In the genomic region with DNA sequence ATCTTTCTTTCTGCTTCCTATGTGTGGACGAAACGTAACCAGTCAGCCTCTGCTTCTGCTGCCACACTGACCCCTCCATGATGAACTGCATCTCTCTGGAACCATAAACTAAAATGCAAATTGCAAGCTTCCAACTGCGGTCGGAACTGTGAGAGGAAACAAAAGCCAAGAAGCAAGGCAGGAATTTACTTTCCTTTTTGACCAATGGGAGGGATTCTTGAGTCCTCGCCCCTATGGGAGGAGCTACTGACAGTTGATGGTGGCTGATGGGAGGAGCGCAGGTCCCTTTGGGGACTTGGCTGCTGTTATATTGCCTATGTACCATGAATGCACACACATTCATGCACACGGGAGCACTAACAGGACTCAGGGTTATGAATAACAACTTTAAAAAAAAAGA, we compare ENCODE assay signal across 40 mouse cellular contexts. TPM values are rescaled to one million over a fixed set of nuclear protein-coding genes. Genes with fewer than 3 reads are reported as not detected.
"Had no signal": no experiment of that assay in that cellular context is flagged by ENCODE, and none has a peak within 500 bp of the region (broad histone marks: within the 10 kb centered on the region; RNA-seq: fewer than 3 reads in every experiment).

No protein-coding gene starts in this region.

- H3K4me3 ChIP-seq: limb, embryonic 10.5 days; limb, embryonic 12.5 days; limb, embryonic 13.5 days; limb, embryonic 15.5 days; liver, embryonic 12.5 days; liver, embryonic 13.5 days; liver, embryonic 15.5 days; lung, embryonic 15.5 days; megakaryocyte, embryonic 14.5 days; midbrain, embryonic 10.5 days; midbrain, embryonic 12.5 days; midbrain, embryonic 13.5 days; midbrain, embryonic 15.5 days; myocyte; neural tube, embryonic 12.5 days had no signal

- H3K36me3 ChIP-seq: limb, embryonic 10.5 days; limb, embryonic 12.5 days; limb, embryonic 13.5 days; limb, embryonic 15.5 days; liver, embryonic 12.5 days; liver, embryonic 13.5 days; liver, embryonic 15.5 days; lung, embryonic 15.5 days; midbrain, embryonic 10.5 days; midbrain, embryonic 12.5 days; midbrain, embryonic 13.5 days; midbrain, embryonic 15.5 days; neural tube, embryonic 12.5 days had no signal

- H3K27me3 ChIP-seq: limb, embryonic 12.5 days; limb, embryonic 13.5 days; limb, embryonic 15.5 days; liver, embryonic 12.5 days; liver, embryonic 13.5 days; liver, embryonic 15.5 days; lung, embryonic 15.5 days; megakaryocyte, embryonic 14.5 days; midbrain, embryonic 12.5 days; midbrain, embryonic 13.5 days; midbrain, embryonic 15.5 days; neural tube, embryonic 12.5 days had no signal

- ATAC-seq: liver, embryonic 12.5 days; liver, postnatal 0 days; lung, postnatal 0 days; midbrain, embryonic 13.5 days; midbrain, embryonic 15.5 days; midbrain, embryonic 16.5 days had no signal

- H3K27ac ChIP-seq: limb, embryonic 10.5 days; limb, embryonic 12.5 days; limb, embryonic 13.5 days; limb, embryonic 15.5 days; liver, embryonic 12.5 days; liver, embryonic 13.5 days; liver, embryonic 14.5 days; liver, embryonic 15.5 days; lung, embryonic 15.5 days; macrophage; midbrain, embryonic 10.5 days; midbrain, embryonic 12.5 days; midbrain, embryonic 13.5 days; midbrain, embryonic 15.5 days; neural tube, embryonic 12.5 days had no signal

- H3K4me2 ChIP-seq: limb, embryonic 12.5 days; limb, embryonic 13.5 days; limb, embryonic 15.5 days; liver, embryonic 12.5 days; liver, embryonic 13.5 days; liver, embryonic 15.5 days; lung, embryonic 14.5 days; lung, embryonic 15.5 days; midbrain, embryonic 11.5 days; midbrain, embryonic 12.5 days; midbrain, embryonic 13.5 days; midbrain, embryonic 15.5 days; neural tube, embryonic 12.5 days had no signal

- H3K9me3 ChIP-seq: limb, embryonic 15.5 days; liver, embryonic 15.5 days; lung, embryonic 15.5 days; midbrain, embryonic 10.5 days; midbrain, embryonic 13.5 days; midbrain, embryonic 15.5 days had no signal

- DNase-seq: left cerebral cortex, postnatal 4 days; liver; liver, embryonic 13.5 days; liver, postnatal 0 days; lung, adult 18-20 months; lung, adult 2 months; lung, embryonic 14.5 days; lung, postnatal 10 days; lung, postnatal 14 days; lung, postnatal 36 days; lung, postnatal 4 days; midbrain, embryonic 14.5 days had no signal

- H3K9ac ChIP-seq: limb, embryonic 12.5 days; limb, embryonic 13.5 days; limb, embryonic 15.5 days; liver, embryonic 12.5 days; liver, embryonic 13.5 days; liver, embryonic 14.5 days; liver, embryonic 15.5 days; liver, postnatal 0 days; lung, embryonic 14.5 days; lung, embryonic 15.5 days; midbrain, embryonic 12.5 days; midbrain, embryonic 13.5 days; midbrain, embryonic 15.5 days; neural tube, embryonic 12.5 days had no signal

- H3K4me1 ChIP-seq: liver, embryonic 12.5 days; liver, embryonic 13.5 days; liver, embryonic 15.5 days; megakaryocyte, embryonic 14.5 days; midbrain, embryonic 12.5 days; midbrain, embryonic 13.5 days; midbrain, embryonic 15.5 days had no signal

RNA-seq across cellular contexts. Expression of a gene that starts 38.3 kb away (rescaled TPM):
- total RNA-seq: liver, adult 2 months; megakaryocyte progenitor cell, adult 5-6 weeks; megakaryocyte, adult 5-6 weeks; megakaryocyte-erythroid progenitor cell, adult 5-6 weeks; monocyte, adult 5-6 weeks had no signal
- polyA plus RNA-seq: limb, embryonic 10.5 days; limb, embryonic 11.5 days; limb, embryonic 12.5 days; limb, embryonic 13.5 days; limb, embryonic 15.5 days; liver, adult 2 months; liver, embryonic 12.5 days; liver, embryonic 13.5 days; liver, embryonic 14.5 days; liver, embryonic 15.5 days; liver, embryonic 16.5 days; liver, postnatal 0 days; lung, adult 2 months; lung, embryonic 14.5 days; lung, embryonic 15.5 days; lung, embryonic 16.5 days; lung, postnatal 0 days; macrophage; midbrain, embryonic 10.5 days; myocyte; neural tube, embryonic 11.5 days had no signal
